Mouse (Mus musculus): ENCODE results near the gene Sox6. TPM values are rescaled to one million over a fixed set of nuclear protein-coding genes. Genes with fewer than 3 reads are reported as not detected.

Gene Sox6
- polyA plus RNA-seq, 1 experiment from 2014 or later: 37.5 TPM

DNA sequence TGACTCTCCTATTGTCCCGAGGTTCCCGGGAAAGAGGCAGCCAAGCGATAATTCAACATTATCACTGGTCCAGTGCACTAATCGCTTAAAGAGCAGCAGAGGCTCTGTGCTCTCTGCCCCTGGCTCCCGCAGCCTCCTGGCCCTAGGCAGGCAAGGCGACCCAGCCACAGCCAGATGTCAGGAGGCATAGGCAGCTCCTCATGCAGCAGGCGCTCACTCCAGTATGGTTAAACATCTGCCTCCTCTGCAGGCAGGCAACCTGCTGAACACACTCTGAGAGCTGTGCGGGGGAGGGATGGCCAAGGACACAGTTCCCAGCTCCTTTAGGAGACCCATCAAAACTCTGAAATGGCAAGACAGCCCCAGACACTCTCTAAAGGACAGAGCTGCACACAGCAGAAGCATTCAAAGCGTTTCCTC, 469.8 kb downstream of the Sox6 start:
- H3K27me3 ChIP-seq (ENCODE audit: control insufficient read depth, insufficient read depth, low read length): no peaks in the 10 kb centered on the region
- no peak overlapping the region for H3K27ac ChIP-seq (ENCODE audit: low read length)
- H3K9me3 ChIP-seq (replicated peaks; ENCODE audit: control insufficient read depth, low read length): no peaks in the 10 kb centered on the region
- 46% methylated on average over 9 of the region's 9 CpGs for WGBS
- peaks cover 10% of the 10 kb centered on the region for H3K4me1 ChIP-seq (ENCODE audit: control insufficient read depth, insufficient read depth, low read length)
- H3K4me3 ChIP-seq (replicated peaks; ENCODE audit: low read length): no peak overlapping the region
- H3K36me3 ChIP-seq (ENCODE audit: control insufficient read depth, insufficient read depth, low read length): no peaks in the 10 kb centered on the region
- H3K4me2 ChIP-seq (ENCODE audit: low read depth, low read length): no peak overlapping the region
- ATAC-seq (ENCODE audit: insufficient read depth, low FRiP score): no peak
- H3K9ac ChIP-seq (ENCODE audit: low read length): no peak overlapping the region

DNA sequence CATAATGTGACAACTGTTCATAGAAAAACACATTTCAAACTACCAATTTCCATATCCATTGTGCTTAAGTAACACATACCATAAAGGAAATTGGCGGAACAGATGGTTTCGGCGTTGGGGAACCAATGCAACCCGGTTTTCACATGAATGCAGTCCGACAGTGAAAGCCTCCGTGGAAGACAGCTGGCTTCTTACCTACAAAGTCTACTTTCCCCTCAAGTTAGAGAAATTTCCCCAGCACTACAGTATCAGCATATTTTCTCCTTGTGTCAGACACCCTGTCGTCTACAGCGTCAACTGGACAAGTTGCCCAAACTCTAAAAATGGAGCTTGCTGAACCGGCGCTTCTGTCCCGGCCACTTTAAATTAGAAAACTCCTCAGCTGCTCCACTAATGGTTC, 470.3 kb downstream of the Sox6 start:
- Histone ChIP-seq H3K36me3 (ENCODE audit: control insufficient read depth, insufficient read depth, low read length) (no peaks in the 10 kb centered on the region), H3K27me3 (ENCODE audit: control insufficient read depth, insufficient read depth, low read length) (no peaks in the 10 kb centered on the region), H3K4me2 (ENCODE audit: low read depth, low read length) (no peak overlapping the region)

DNA sequence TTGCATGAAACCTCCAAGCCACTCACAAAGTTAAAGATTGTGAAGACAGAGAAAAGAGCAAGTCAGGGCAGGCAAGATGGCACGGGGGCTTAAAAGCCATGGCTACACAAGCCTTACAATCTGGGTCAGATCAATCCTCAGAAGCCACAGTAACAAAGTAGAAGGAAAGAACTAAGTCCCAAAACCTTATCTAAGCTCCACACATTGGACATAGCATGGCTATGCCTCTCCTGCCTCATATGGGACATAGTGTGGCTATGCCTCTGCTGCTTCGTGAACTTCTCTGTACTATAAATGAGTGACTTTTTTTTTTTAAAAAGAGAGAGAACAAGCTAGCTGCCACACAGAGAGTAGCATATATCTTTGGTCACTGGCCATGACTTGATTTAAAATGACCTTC, 471.8 kb downstream of the Sox6 start:
- Histone ChIP-seq H3K9ac (ENCODE audit: low read length) (no peak overlapping the region), H3K9me3 (replicated peaks; ENCODE audit: control insufficient read depth, low read length) (no peaks in the 10 kb centered on the region), H3K4me3 (replicated peaks; ENCODE audit: low read length) (no peak overlapping the region), H3K27ac (ENCODE audit: low read length) (no peak overlapping the region), H3K36me3 (ENCODE audit: control insufficient read depth, insufficient read depth, low read length) (no peaks in the 10 kb centered on the region), H3K4me1 (ENCODE audit: control insufficient read depth, insufficient read depth, low read length) (peaks cover 10% of the 10 kb centered on the region), H3K27me3 (ENCODE audit: control insufficient read depth, insufficient read depth, low read length) (no peaks in the 10 kb centered on the region), H3K4me2 (ENCODE audit: low read depth, low read length) (no peak overlapping the region)
- no peak for ATAC-seq (ENCODE audit: insufficient read depth, low FRiP score)
- WGBS: 87% methylated on average over 2 of the region's 2 CpGs

More for the DNA sequence above, 470.3 kb downstream of the Sox6 start:
- Histone ChIP-seq H3K9ac (ENCODE audit: low read length) (no peak overlapping the region), H3K4me1 (ENCODE audit: control insufficient read depth, insufficient read depth, low read length) (peaks cover 10% of the 10 kb centered on the region), H3K4me3 (replicated peaks; ENCODE audit: low read length) (no peak overlapping the region), H3K9me3 (replicated peaks; ENCODE audit: control insufficient read depth, low read length) (no peaks in the 10 kb centered on the region), H3K27ac (ENCODE audit: low read length) (no peak overlapping the region)
- 87% methylated on average over 11 of the region's 11 CpGs for WGBS
- ATAC-seq (ENCODE audit: insufficient read depth, low FRiP score): no peak

DNA sequence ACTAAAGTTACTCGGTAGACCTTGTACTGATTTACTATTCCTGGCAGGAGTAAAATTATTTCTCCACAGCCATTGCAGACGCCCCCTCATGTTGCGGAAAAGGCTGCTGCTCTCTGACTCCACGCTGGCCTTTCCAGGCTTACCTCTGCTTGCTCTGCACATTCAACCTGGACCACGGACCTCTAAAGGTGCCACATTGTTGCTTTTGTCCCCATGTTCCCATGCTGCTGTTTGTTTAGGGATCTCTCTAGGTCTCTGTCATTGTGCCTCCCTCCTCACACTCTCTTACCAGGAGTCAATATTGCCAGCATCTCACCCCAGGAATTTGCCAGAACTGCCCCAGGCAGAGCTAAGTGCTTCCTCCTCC, 473.6 kb downstream of the Sox6 start:
- H3K9ac ChIP-seq (ENCODE audit: low read length): no peak overlapping the region
- H3K27ac ChIP-seq (ENCODE audit: low read length): no peak overlapping the region
- H3K27me3 ChIP-seq (ENCODE audit: control insufficient read depth, insufficient read depth, low read length): no peaks in the 10 kb centered on the region
- no peaks in the 10 kb centered on the region for H3K36me3 ChIP-seq (ENCODE audit: control insufficient read depth, insufficient read depth, low read length)
- no peak overlapping the region for H3K4me3 ChIP-seq (replicated peaks; ENCODE audit: low read length)
- WGBS: 51% methylated on average over 5 of the region's 5 CpGs
- H3K4me2 ChIP-seq (ENCODE audit: low read depth, low read length): no peak overlapping the region
- ATAC-seq (ENCODE audit: insufficient read depth, low FRiP score): no peak
- peaks cover 10% of the 10 kb centered on the region for H3K4me1 ChIP-seq (ENCODE audit: control insufficient read depth, insufficient read depth, low read length)
- H3K9me3 ChIP-seq (replicated peaks; ENCODE audit: control insufficient read depth, low read length): no peaks in the 10 kb centered on the region

DNA sequence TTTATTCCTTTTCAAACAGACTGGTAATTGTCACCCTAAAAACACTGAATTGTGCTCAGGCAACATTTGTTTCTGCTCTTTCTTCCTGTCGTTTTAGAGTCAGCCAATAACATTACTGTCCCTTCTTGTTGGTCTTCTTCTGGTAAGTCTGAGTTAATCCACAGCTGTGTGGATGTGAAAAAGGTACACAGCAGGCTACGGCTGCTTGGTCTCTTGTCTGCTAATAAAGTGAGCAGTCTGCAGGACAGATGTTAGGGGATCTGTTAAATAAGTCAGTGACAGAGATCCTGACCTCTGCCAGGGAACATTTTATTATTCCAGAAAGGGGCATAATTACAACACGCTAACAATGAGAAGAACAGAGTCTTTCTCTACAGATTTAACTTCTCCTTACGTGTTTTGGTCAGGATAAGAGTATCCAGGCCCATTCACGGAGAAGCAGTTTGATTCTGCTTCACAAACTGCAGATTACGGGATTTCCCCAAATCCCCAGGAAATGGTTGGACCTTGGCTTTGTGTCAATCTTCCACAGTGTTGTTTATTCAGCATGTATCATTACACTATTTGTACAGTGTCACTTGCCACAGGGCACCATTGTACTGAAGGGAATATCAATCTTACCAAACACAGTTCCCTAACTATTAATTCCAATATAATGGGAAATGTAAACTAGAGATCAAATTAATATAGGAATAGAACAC, 474.1 kb downstream of the Sox6 start:
- WGBS: 22% methylated on average over 6 of the region's 6 CpGs
- H3K4me3 ChIP-seq (replicated peaks; ENCODE audit: low read length): no peak overlapping the region
- H3K36me3 ChIP-seq (ENCODE audit: control insufficient read depth, insufficient read depth, low read length): no peaks in the 10 kb centered on the region
- no peak overlapping the region for H3K4me2 ChIP-seq (ENCODE audit: low read depth, low read length)
- H3K9me3 ChIP-seq (replicated peaks; ENCODE audit: control insufficient read depth, low read length): no peaks in the 10 kb centered on the region
- ATAC-seq (ENCODE audit: insufficient read depth, low FRiP score): no peak
- no peak overlapping the region for H3K9ac ChIP-seq (ENCODE audit: low read length)
- peaks cover 10% of the 10 kb centered on the region for H3K4me1 ChIP-seq (ENCODE audit: control insufficient read depth, insufficient read depth, low read length)
- no peak overlapping the region for H3K27ac ChIP-seq (ENCODE audit: low read length)
- no peaks in the 10 kb centered on the region for H3K27me3 ChIP-seq (ENCODE audit: control insufficient read depth, insufficient read depth, low read length)

DNA sequence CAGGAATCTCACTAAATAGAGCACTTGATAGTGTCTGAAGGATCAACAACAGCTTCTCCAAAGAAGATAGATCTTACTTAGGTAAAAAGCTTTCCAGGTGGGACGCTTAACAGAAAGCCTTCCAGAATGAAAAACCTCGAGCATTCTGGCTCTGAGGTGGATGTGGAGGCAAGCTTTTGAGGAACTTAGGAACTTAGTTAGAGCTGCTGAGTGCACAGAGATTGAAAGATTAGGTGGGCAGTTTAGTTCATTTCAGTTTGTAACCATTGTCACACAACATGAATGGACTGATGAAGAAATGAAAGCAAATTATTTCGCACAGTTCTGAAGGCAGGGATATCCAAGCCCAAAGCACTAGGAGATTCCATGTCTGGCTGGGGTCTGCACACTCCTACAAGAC, 481.9 kb downstream of the Sox6 start:
- no peak overlapping the region for H3K4me3 ChIP-seq (replicated peaks; ENCODE audit: low read length)
- H3K4me2 ChIP-seq (ENCODE audit: low read depth, low read length): no peak overlapping the region
- no peak overlapping the region for H3K27ac ChIP-seq (ENCODE audit: low read length)
- H3K9me3 ChIP-seq (replicated peaks; ENCODE audit: control insufficient read depth, low read length): no peaks in the 10 kb centered on the region
- H3K27me3 ChIP-seq (ENCODE audit: control insufficient read depth, insufficient read depth, low read length): no peaks in the 10 kb centered on the region
- 0 out of 2 replicates have a peak, but pooled peaks cover 2% of the 10 kb centered on the region for H3K4me1 ChIP-seq (ENCODE audit: control insufficient read depth, insufficient read depth, low read length)
- no peaks in the 10 kb centered on the region for H3K36me3 ChIP-seq (ENCODE audit: control insufficient read depth, insufficient read depth, low read length)
- no peak for ATAC-seq (ENCODE audit: insufficient read depth, low FRiP score)
- WGBS: 60% methylated on average over 3 of the region's 3 CpGs
- no peak overlapping the region for H3K9ac ChIP-seq (ENCODE audit: low read length)

DNA sequence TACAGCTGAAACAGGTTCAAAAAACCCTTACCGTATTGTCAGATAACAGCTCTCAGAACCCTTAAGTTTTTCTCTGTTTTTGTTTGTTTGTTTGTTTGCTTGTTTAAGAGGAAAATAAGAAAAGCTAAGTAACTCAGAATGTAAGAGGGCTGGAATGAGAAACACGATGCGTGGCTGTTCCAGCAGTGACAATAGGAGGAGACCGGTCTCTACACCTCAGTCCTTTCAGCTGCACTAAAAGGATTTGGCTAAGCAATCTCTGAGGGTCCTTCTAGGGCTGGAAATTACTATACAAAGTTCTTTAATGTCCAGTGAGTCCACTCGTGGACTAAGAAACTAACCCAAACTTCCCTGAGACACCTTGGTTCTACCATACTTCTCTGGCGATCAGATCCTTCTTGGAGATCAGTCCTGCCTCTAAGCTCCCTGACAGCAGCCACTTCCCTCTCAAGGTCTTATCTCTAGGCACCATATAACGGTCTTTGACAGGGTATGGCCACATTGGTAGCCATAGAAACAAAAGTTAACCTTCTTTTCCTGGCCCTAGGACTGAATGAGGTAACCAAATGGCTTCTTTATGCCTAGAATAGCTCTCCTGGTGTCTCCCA, 488.3 kb downstream of the Sox6 start:
- no peak for ATAC-seq (ENCODE audit: insufficient read depth, low FRiP score)
- 65% methylated on average over 7 of the region's 7 CpGs for WGBS
- H3K4me1 ChIP-seq (ENCODE audit: control insufficient read depth, insufficient read depth, low read length): no peaks in the 10 kb centered on the region

DNA sequence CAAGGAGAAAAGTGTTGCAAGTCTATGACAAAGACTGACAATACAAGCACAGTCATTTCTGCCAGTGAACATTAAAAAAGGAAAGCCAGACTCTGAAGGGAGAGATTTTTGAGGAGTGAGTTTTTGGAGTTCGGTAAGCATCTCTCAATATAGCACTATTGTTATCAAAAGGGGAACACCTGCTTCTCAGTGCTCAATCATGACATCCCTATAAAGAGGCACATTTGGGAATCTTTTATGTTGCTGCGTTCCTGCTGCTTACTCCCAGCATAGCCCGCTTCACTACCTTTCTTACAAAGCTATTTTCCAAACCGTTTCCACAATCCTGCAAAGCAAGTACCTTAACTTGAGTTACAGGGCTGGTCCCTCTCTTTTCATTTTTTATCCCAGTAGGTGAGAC, 488.9 kb downstream of the Sox6 start:
- WGBS: 82% methylated on average over 4 of the region's 4 CpGs
- Histone ChIP-seq H3K9ac (ENCODE audit: low read length) (no peak overlapping the region), H3K27ac (ENCODE audit: low read length) (no peak overlapping the region), H3K9me3 (replicated peaks; ENCODE audit: control insufficient read depth, low read length) (no peaks in the 10 kb centered on the region), H3K4me1 (ENCODE audit: control insufficient read depth, insufficient read depth, low read length) (no peaks in the 10 kb centered on the region), H3K4me2 (ENCODE audit: low read depth, low read length) (no peak overlapping the region), H3K36me3 (ENCODE audit: control insufficient read depth, insufficient read depth, low read length) (no peaks in the 10 kb centered on the region), H3K4me3 (replicated peaks; ENCODE audit: low read length) (no peak overlapping the region), H3K27me3 (ENCODE audit: control insufficient read depth, insufficient read depth, low read length) (no peaks in the 10 kb centered on the region)
- no peak for ATAC-seq (ENCODE audit: insufficient read depth, low FRiP score)

More for the DNA sequence above, 488.3 kb downstream of the Sox6 start:
- Histone ChIP-seq H3K4me3 (replicated peaks; ENCODE audit: low read length) (no peak overlapping the region), H3K27me3 (ENCODE audit: control insufficient read depth, insufficient read depth, low read length) (no peaks in the 10 kb centered on the region), H3K27ac (ENCODE audit: low read length) (no peak overlapping the region), H3K9me3 (replicated peaks; ENCODE audit: control insufficient read depth, low read length) (no peaks in the 10 kb centered on the region), H3K36me3 (ENCODE audit: control insufficient read depth, insufficient read depth, low read length) (no peaks in the 10 kb centered on the region), H3K9ac (ENCODE audit: low read length) (no peak overlapping the region), H3K4me2 (ENCODE audit: low read depth, low read length) (no peak overlapping the region)

DNA sequence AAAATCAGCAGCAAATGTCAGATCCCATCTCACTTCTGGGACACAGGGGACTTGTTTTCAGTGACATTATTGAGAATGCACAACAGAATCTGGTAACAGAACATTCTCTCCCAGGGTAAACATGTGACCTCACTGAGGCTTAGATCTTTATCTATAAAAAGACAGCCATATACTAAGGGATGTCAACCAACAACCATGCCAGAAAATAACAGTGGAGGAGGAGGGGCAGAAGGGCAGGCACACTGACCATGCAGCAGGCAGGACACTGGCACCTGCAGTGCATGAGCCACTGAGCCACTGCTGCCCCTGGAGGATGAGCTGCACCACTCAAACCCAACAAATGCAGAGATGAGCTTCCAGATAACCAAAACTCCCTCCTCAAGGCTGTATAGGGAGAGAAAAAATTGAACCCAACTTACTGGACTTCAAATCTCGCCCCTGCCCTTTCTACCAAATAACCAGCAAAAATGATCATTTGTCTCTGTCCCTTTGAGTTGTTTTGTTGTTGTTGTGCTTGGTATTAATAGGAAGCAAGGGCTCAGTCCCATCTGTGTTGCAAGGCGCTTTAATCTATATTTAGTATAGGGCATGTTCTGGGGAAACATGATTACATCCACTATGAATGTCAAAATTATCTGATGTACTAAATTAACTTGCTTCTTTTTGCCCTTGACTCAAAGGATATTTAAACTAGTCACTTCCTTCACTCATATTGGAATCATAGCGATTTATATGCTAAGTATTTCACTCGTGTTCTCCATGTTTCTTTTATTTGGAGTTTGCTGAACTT, 492.8 kb downstream of the Sox6 start:
- Histone ChIP-seq H3K4me3 (replicated peaks; ENCODE audit: low read length) (no peak overlapping the region), H3K9ac (ENCODE audit: low read length) (no peak overlapping the region), H3K4me2 (ENCODE audit: low read depth, low read length) (no peak overlapping the region), H3K9me3 (replicated peaks; ENCODE audit: control insufficient read depth, low read length) (no peaks in the 10 kb centered on the region), H3K27ac (ENCODE audit: low read length) (no peak overlapping the region), H3K27me3 (ENCODE audit: control insufficient read depth, insufficient read depth, low read length) (no peaks in the 10 kb centered on the region), H3K36me3 (ENCODE audit: control insufficient read depth, insufficient read depth, low read length) (no peaks in the 10 kb centered on the region), H3K4me1 (ENCODE audit: control insufficient read depth, insufficient read depth, low read length) (peaks cover 4% of the 10 kb centered on the region; the same call in 1 of the 2 replicates)
- no peak for ATAC-seq (ENCODE audit: insufficient read depth, low FRiP score)
- 85% methylated on average over 4 of the region's 4 CpGs for WGBS

All from stomach, embryonic 16.5 days (tissue).